Mouse (Mus musculus): ENCODE data around the gene Mecom. TPM values are rescaled to one million over a fixed set of nuclear protein-coding genes. Genes with fewer than 3 reads are reported as not detected.

Gene Mecom
- polyA plus RNA-seq, 1 experiment from 2014 or later: 57.4 TPM

- Histone ChIP-seq H3K27ac (ENCODE audit: low read length) (no peak overlapping the region), H3K4me1 (ENCODE audit: control insufficient read depth, insufficient read depth, low read length) (peaks cover 12% of the 10 kb centered on the region; the same call in 1 of the 2 replicates), H3K36me3 (ENCODE audit: control insufficient read depth, insufficient read depth, low read length) (no peaks in the 10 kb centered on the region), H3K9ac (ENCODE audit: low read length) (no peak overlapping the region), H3K4me3 (replicated peaks; ENCODE audit: low read length) (no peak overlapping the region), H3K27me3 (ENCODE audit: control insufficient read depth, insufficient read depth, low read length) (no peaks in the 10 kb centered on the region), H3K4me2 (ENCODE audit: low read depth, low read length) (no peak overlapping the region), H3K9me3 (replicated peaks; ENCODE audit: control insufficient read depth, low read length) (no peaks in the 10 kb centered on the region)
- WGBS: 63% methylated on average over 4 of the region's 4 CpGs
- ATAC-seq (ENCODE audit: insufficient read depth, low FRiP score): no peak
Observed at GRCm38 (mm10) chr3:30248656-30249384, 299.0 kb downstream of the Mecom start.

GRCm38 (mm10) chr3:30247256-30247655 lies 300.6 kb downstream of the Mecom start:
- Histone ChIP-seq H3K9ac (ENCODE audit: low read length) (no peak overlapping the region), H3K4me1 (ENCODE audit: control insufficient read depth, insufficient read depth, low read length) (peaks cover 12% of the 10 kb centered on the region; the same call in 1 of the 2 replicates), H3K4me2 (ENCODE audit: low read depth, low read length) (no peak overlapping the region), H3K27ac (ENCODE audit: low read length) (peak overlapping the region; percentile 49), H3K4me3 (replicated peaks; ENCODE audit: low read length) (no peak overlapping the region), H3K27me3 (ENCODE audit: control insufficient read depth, insufficient read depth, low read length) (no peaks in the 10 kb centered on the region), H3K36me3 (ENCODE audit: control insufficient read depth, insufficient read depth, low read length) (no peaks in the 10 kb centered on the region), H3K9me3 (replicated peaks; ENCODE audit: control insufficient read depth, low read length) (no peaks in the 10 kb centered on the region)
- 76% methylated on average over 5 of the region's 5 CpGs for WGBS
- no peak for ATAC-seq (ENCODE audit: insufficient read depth, low FRiP score)

DNA sequence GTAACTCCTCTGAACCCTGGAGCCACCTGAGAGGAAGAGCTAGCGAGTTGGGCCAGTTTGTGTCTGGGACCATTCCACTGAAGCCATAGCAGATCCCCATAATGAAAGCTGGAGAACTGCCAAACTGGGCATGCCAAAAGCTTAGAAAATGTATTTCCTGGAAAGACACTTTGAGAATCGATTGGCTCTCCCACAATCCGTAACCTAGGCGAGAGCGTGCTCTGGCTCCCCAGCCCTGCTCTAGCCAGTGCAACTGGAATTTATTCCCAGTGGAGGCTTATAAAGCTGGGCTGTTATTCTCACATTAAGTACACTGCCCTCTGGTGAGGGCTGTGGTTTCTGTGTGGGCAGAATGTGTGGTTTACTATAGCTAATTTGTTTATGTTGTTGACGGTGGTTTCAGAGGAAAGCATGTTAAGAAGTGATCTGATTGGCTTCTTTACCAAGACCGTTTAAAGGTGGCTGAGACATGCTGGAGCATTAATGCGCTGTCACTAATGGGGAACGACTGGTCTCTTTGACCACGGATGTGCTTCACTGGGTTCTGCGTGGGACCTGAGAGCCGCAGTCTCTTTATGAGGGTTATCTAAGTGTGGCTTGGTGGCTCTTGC lies 301.3 kb downstream of the Mecom start:
- Histone ChIP-seq H3K4me1 (ENCODE audit: control insufficient read depth, insufficient read depth, low read length) (peaks cover 12% of the 10 kb centered on the region; the same call in 1 of the 2 replicates), H3K4me2 (ENCODE audit: low read depth, low read length) (0 out of 2 replicates have a peak overlapping the region, but pooled peaks have one; percentile 0), H3K9ac (ENCODE audit: low read length) (no peak overlapping the region), H3K9me3 (replicated peaks; ENCODE audit: control insufficient read depth, low read length) (no peaks in the 10 kb centered on the region), H3K4me3 (replicated peaks; ENCODE audit: low read length) (no peak overlapping the region), H3K27ac (ENCODE audit: low read length) (peak overlapping the region; percentile 49), H3K36me3 (ENCODE audit: control insufficient read depth, insufficient read depth, low read length) (no peaks in the 10 kb centered on the region), H3K27me3 (ENCODE audit: control insufficient read depth, insufficient read depth, low read length) (no peaks in the 10 kb centered on the region)
- WGBS: 60% methylated on average over 12 of the region's 12 CpGs
- ATAC-seq (ENCODE audit: insufficient read depth, low FRiP score): peak; percentile 83

GRCm38 (mm10) chr3:30245950-30246349 lies 301.9 kb downstream of the Mecom start:
- Histone ChIP-seq H3K27me3 (ENCODE audit: control insufficient read depth, insufficient read depth, low read length) (no peaks in the 10 kb centered on the region), H3K9ac (ENCODE audit: low read length) (no peak overlapping the region), H3K4me1 (ENCODE audit: control insufficient read depth, insufficient read depth, low read length) (peaks cover 12% of the 10 kb centered on the region), H3K9me3 (replicated peaks; ENCODE audit: control insufficient read depth, low read length) (no peaks in the 10 kb centered on the region), H3K36me3 (ENCODE audit: control insufficient read depth, insufficient read depth, low read length) (no peaks in the 10 kb centered on the region), H3K4me2 (ENCODE audit: low read depth, low read length) (0 out of 2 replicates have a peak overlapping the region, but pooled peaks have one; percentile 0), H3K4me3 (replicated peaks; ENCODE audit: low read length) (no peak overlapping the region), H3K27ac (ENCODE audit: low read length) (peak overlapping the region; percentile 49)
- 40% methylated on average over 5 of the region's 5 CpGs for WGBS
- peak; percentile 91 for ATAC-seq (ENCODE audit: insufficient read depth, low FRiP score)

DNA sequence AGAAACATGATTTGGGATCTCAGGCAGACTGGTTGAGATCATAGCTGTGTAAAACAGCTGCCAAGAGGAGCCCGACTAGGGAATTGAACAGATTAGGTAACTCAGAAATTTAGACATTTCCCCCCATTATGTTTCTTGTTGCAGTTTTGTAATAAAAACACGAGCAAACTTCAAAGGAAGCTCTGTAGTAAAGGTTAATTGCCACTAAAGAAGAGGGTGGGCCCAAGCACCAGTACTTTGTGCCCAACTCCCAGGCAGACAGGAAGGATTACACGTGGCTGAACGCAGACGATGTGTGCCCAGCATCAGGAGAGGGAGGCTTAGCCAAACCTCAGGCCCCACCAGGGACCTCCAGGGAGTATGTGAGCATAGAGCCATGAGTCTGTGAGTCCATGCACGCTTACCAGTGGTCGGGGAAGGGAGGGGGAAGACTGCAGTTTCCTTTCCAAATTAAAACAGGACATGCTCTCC lies 303.4 kb downstream of the Mecom start:
- no peaks in the 10 kb centered on the region for H3K27me3 ChIP-seq (ENCODE audit: control insufficient read depth, insufficient read depth, low read length)
- H3K36me3 ChIP-seq (ENCODE audit: control insufficient read depth, insufficient read depth, low read length): no peaks in the 10 kb centered on the region
- no peak overlapping the region for H3K4me2 ChIP-seq (ENCODE audit: low read depth, low read length)
- H3K9me3 ChIP-seq (replicated peaks; ENCODE audit: control insufficient read depth, low read length): no peaks in the 10 kb centered on the region
- ATAC-seq (ENCODE audit: insufficient read depth, low FRiP score): no peak
- H3K4me1 ChIP-seq (ENCODE audit: control insufficient read depth, insufficient read depth, low read length): peaks cover 12% of the 10 kb centered on the region
- no peak overlapping the region for H3K9ac ChIP-seq (ENCODE audit: low read length)
- H3K4me3 ChIP-seq (replicated peaks; ENCODE audit: low read length): no peak overlapping the region
- H3K27ac ChIP-seq (ENCODE audit: low read length): peak overlapping the region; percentile 21; the same call in 1 of the 2 replicates
- 40% methylated on average over 7 of the region's 7 CpGs for WGBS

GRCm38 (mm10) chr3:30243776-30244275 lies 304.0 kb downstream of the Mecom start:
- no peaks in the 10 kb centered on the region for H3K36me3 ChIP-seq (ENCODE audit: control insufficient read depth, insufficient read depth, low read length)
- peaks cover 12% of the 10 kb centered on the region for H3K4me1 ChIP-seq (ENCODE audit: control insufficient read depth, insufficient read depth, low read length)
- H3K4me2 ChIP-seq (ENCODE audit: low read depth, low read length): no peak overlapping the region
- H3K27ac ChIP-seq (ENCODE audit: low read length): no peak overlapping the region
- no peak for ATAC-seq (ENCODE audit: insufficient read depth, low FRiP score)
- no peak overlapping the region for H3K9ac ChIP-seq (ENCODE audit: low read length)
- H3K9me3 ChIP-seq (replicated peaks; ENCODE audit: control insufficient read depth, low read length): no peaks in the 10 kb centered on the region
- no peaks in the 10 kb centered on the region for H3K27me3 ChIP-seq (ENCODE audit: control insufficient read depth, insufficient read depth, low read length)
- 67% methylated on average over 8 of the region's 8 CpGs for WGBS
- no peak overlapping the region for H3K4me3 ChIP-seq (replicated peaks; ENCODE audit: low read length)

- Histone ChIP-seq H3K4me2 (ENCODE audit: low read depth, low read length) (no peak overlapping the region), H3K27ac (ENCODE audit: low read length) (no peak overlapping the region), H3K9me3 (replicated peaks; ENCODE audit: control insufficient read depth, low read length) (no peaks in the 10 kb centered on the region), H3K9ac (ENCODE audit: low read length) (no peak overlapping the region), H3K4me1 (ENCODE audit: control insufficient read depth, insufficient read depth, low read length) (no peaks in the 10 kb centered on the region; the same call in none of the 2 replicates), H3K4me3 (replicated peaks; ENCODE audit: low read length) (no peak overlapping the region), H3K27me3 (ENCODE audit: control insufficient read depth, insufficient read depth, low read length) (no peaks in the 10 kb centered on the region), H3K36me3 (ENCODE audit: control insufficient read depth, insufficient read depth, low read length) (no peaks in the 10 kb centered on the region)
- no peak for ATAC-seq (ENCODE audit: insufficient read depth, low FRiP score)
- WGBS: 58% methylated on average over 1 of the region's 1 CpGs
Observed at GRCm38 (mm10) chr3:30239416-30239815, 308.4 kb downstream of the Mecom start.

GRCm38 (mm10) chr3:30237493-30237892 lies 310.3 kb downstream of the Mecom start:
- Histone ChIP-seq H3K9me3 (replicated peaks; ENCODE audit: control insufficient read depth, low read length) (no peaks in the 10 kb centered on the region), H3K4me2 (ENCODE audit: low read depth, low read length) (no peak overlapping the region), H3K4me1 (ENCODE audit: control insufficient read depth, insufficient read depth, low read length) (no peaks in the 10 kb centered on the region; the same call in 1 of the 2 replicates), H3K9ac (ENCODE audit: low read length) (no peak overlapping the region), H3K36me3 (ENCODE audit: control insufficient read depth, insufficient read depth, low read length) (no peaks in the 10 kb centered on the region), H3K4me3 (replicated peaks; ENCODE audit: low read length) (no peak overlapping the region), H3K27ac (ENCODE audit: low read length) (no peak overlapping the region), H3K27me3 (ENCODE audit: control insufficient read depth, insufficient read depth, low read length) (no peaks in the 10 kb centered on the region)
- 82% methylated on average over 5 of the region's 5 CpGs for WGBS
- ATAC-seq (ENCODE audit: insufficient read depth, low FRiP score): no peak

DNA sequence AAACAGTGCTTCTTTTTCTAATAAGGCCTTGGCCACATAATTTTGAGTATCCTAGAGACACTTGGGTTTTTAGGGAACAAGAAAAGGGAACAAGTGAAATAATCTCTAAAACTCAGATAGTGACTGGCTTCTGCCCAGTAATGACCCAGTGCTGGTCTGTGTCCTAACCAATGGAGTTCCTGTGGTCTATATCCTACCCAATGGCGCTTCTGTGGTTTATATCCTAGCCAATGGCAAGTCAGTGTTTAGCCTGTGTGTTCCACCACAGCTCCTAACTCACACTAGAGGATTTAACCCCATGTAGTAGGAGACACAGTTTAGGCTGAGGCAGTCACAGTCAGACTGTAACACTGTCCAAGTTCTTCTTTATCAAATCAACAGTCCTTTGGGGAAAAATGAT lies 313.8 kb downstream of the Mecom start:
- 83% methylated on average over 1 of the region's 1 CpGs for WGBS
- H3K9me3 ChIP-seq (replicated peaks; ENCODE audit: control insufficient read depth, low read length): no peaks in the 10 kb centered on the region
- no peak overlapping the region for H3K4me3 ChIP-seq (replicated peaks; ENCODE audit: low read length)
- ATAC-seq (ENCODE audit: insufficient read depth, low FRiP score): no peak
- no peaks in the 10 kb centered on the region for H3K4me1 ChIP-seq (ENCODE audit: control insufficient read depth, insufficient read depth, low read length)
- H3K9ac ChIP-seq (ENCODE audit: low read length): no peak overlapping the region
- H3K27ac ChIP-seq (ENCODE audit: low read length): no peak overlapping the region
- no peak overlapping the region for H3K4me2 ChIP-seq (ENCODE audit: low read depth, low read length)
- no peaks in the 10 kb centered on the region for H3K27me3 ChIP-seq (ENCODE audit: control insufficient read depth, insufficient read depth, low read length)
- H3K36me3 ChIP-seq (ENCODE audit: control insufficient read depth, insufficient read depth, low read length): no peaks in the 10 kb centered on the region

Measured in stomach, embryonic 16.5 days (tissue).